Mouse (Mus musculus) forebrain, embryonic 15.5 days (tissue): ENCODE measurements around the gene Ppp4r4. TPM values are rescaled to one million over a fixed set of nuclear protein-coding genes. Genes with fewer than 3 reads are reported as not detected.
A peak's percentile ranks its signal among the peaks of the same experiment; 100 is the strongest.
"Not testable (repeated sequence)": the region's sequence is repeated elsewhere in the genome, so short reads cannot be mapped to it uniquely, and the experiment has no call there.

ENCODE experiments used
- ATAC-seq: fragments of 200-750 bp; cut with Nextera tagmentation; replicated peaks from 2 replicates; pipeline ENCODE4 v1.8.0; 2017; ENCODE audit warnings: mild to moderate bottlenecking, moderate TSS enrichment, moderate library complexity
- H3K27ac ChIP-seq: fragments of 300-500 bp; sonication (generic); replicated peaks from 2 replicates; pipeline ENCODE4 v1.5.1; 2015; ENCODE audit warnings: mild to moderate bottlenecking, inconsistent platforms
- H3K27me3 ChIP-seq: fragments of 300-500 bp; sonication (generic); 2 replicates; pipeline ENCODE4 v1.6.1; 2015; ENCODE audit warnings: inconsistent platforms
- H3K36me3 ChIP-seq: fragments of 300-500 bp; sonication (generic); 2 replicates; pipeline ENCODE4 v1.6.1; 2015; ENCODE audit warnings: mild to moderate bottlenecking, inconsistent platforms
- H3K4me1 ChIP-seq: fragments of 300-500 bp; sonication (generic); 2 replicates; pipeline ENCODE4 v1.6.1; 2015; ENCODE audit warnings: inconsistent platforms
- H3K4me2 ChIP-seq: fragments of 300-500 bp; sonication (generic); replicated peaks from 2 replicates; pipeline ENCODE4 v1.6.1; 2015; ENCODE audit warnings: mild to moderate bottlenecking, inconsistent platforms
- H3K4me3 ChIP-seq: fragments of 300-500 bp; sonication (generic); 2 replicates; pipeline ENCODE4 v1.5.1; 2015; ENCODE audit warnings: mild to moderate bottlenecking, inconsistent platforms
- H3K9ac ChIP-seq: fragments of 300-500 bp; sonication (generic); replicated peaks from 2 replicates; pipeline ENCODE4 v1.6.1; 2015; ENCODE audit warnings: mild to moderate bottlenecking, inconsistent platforms
- H3K9me3 ChIP-seq: fragments of 300-500 bp; sonication (generic); 2 replicates; pipeline ENCODE4 v1.6.1; 2016; ENCODE audit warnings: inconsistent platforms
- WGBS: fragments of 180-500 bp; shearing (Covaris S2); methylation state at CpG from one replicate; pipeline ENCODE4 v1.1.7; 2015; ENCODE audit warnings: mixed read lengths; 5-methylcytosine and 5-hydroxymethylcytosine counted together
- polyA plus RNA-seq: library from polyadenylated mRNA; unstranded; fragments of >200 nt; fragmentation: Nextera tagmentation; extraction: Ambion mirVana; gene quantifications from 2 replicates; pipeline ENCODE4 v1.2.1, GENCODE M21; 2015

Gene Ppp4r4
- polyA plus RNA-seq = 1.8 and 1.9 TPM in 2 replicates

GRCm38 (mm10) chr12:103532020-103532648 is at the start of gene Ppp4r4:
Gene Ppp4r4 (plus strand): TSS chr12:103532283.
- Histone ChIP-seq H3K27me3 (no peaks in the 10 kb centered on the region), H3K36me3 (no peaks in the 10 kb centered on the region), H3K27ac (peak within 1 kb of the TSS; percentile 65), H3K4me2 (peak within 1 kb of the TSS; percentile 95), H3K4me3 (peak within 1 kb of the TSS; percentile 80), H3K9ac (peak within 1 kb of the TSS; percentile 86), H3K9me3 (no peaks in the 10 kb centered on the region), H3K4me1 (peaks cover 9% of the 10 kb centered on the region)
- peak; percentile 96 for ATAC-seq
- WGBS = under 1% methylated on average over 56 of the region's 74 CpGs

- H3K27me3 ChIP-seq = no peaks in the 10 kb centered on the region
- no peak overlapping the region for H3K27ac ChIP-seq
- H3K36me3 ChIP-seq = no peaks in the 10 kb centered on the region
- WGBS = 74% methylated on average over 2 of the region's 2 CpGs
- H3K4me1 ChIP-seq = no peaks in the 10 kb centered on the region
- no peak for ATAC-seq
- no peak overlapping the region for H3K9ac ChIP-seq
- H3K4me2 ChIP-seq = no peak overlapping the region
- no peak overlapping the region for H3K4me3 ChIP-seq
- H3K9me3 ChIP-seq = no peaks in the 10 kb centered on the region
Observed at GRCm38 (mm10) chr12:103482781-103483180, 49.3 kb upstream of the Ppp4r4 start.

- not testable (repeated sequence) for H3K36me3 ChIP-seq, H3K9me3 ChIP-seq, H3K4me3 ChIP-seq, ATAC-seq, H3K27ac ChIP-seq, H3K27me3 ChIP-seq, H3K9ac ChIP-seq, H3K4me2 ChIP-seq, H3K4me1 ChIP-seq
- WGBS = 69% methylated on average over 9 of the region's 9 CpGs
Observed at GRCm38 (mm10) chr12:103484200-103484972, 47.7 kb upstream of the Ppp4r4 start.

- H3K9me3 ChIP-seq = no peaks in the 10 kb centered on the region
- H3K4me2 ChIP-seq = no peak overlapping the region
- 100% methylated on average over 1 of the region's 1 CpGs for WGBS
- H3K27ac ChIP-seq = no peak overlapping the region
- no peaks in the 10 kb centered on the region for H3K4me1 ChIP-seq
- H3K36me3 ChIP-seq = no peaks in the 10 kb centered on the region
- no peak for ATAC-seq
- H3K4me3 ChIP-seq = no peak overlapping the region
- no peak overlapping the region for H3K9ac ChIP-seq
- no peaks in the 10 kb centered on the region for H3K27me3 ChIP-seq
Observed at GRCm38 (mm10) chr12:103486726-103487125, 45.4 kb upstream of the Ppp4r4 start.

- 74% methylated on average over 4 of the region's 4 CpGs for WGBS
- Histone ChIP-seq H3K4me3 (no peak overlapping the region), H3K4me1 (no peaks in the 10 kb centered on the region), H3K27me3 (no peaks in the 10 kb centered on the region), H3K9ac (no peak overlapping the region), H3K9me3 (no peaks in the 10 kb centered on the region), H3K4me2 (no peak overlapping the region), H3K27ac (no peak overlapping the region), H3K36me3 (no peaks in the 10 kb centered on the region)
- no peak for ATAC-seq
Observed at GRCm38 (mm10) chr12:103487276-103487675, 44.8 kb upstream of the Ppp4r4 start.

- no peaks in the 10 kb centered on the region for H3K9me3 ChIP-seq
- no peaks in the 10 kb centered on the region for H3K36me3 ChIP-seq
- no peak overlapping the region for H3K4me3 ChIP-seq
- no peak overlapping the region for H3K27ac ChIP-seq
- no peaks in the 10 kb centered on the region for H3K27me3 ChIP-seq
- WGBS = 79% methylated on average over 2 of the region's 2 CpGs
- ATAC-seq = no peak
- H3K9ac ChIP-seq = no peak overlapping the region
- H3K4me1 ChIP-seq = no peaks in the 10 kb centered on the region
- no peak overlapping the region for H3K4me2 ChIP-seq
Observed at GRCm38 (mm10) chr12:103487750-103488149, 44.3 kb upstream of the Ppp4r4 start.

GRCm38 (mm10) chr12:103491091-103491730 is 40.9 kb upstream of the Ppp4r4 start:
- Histone ChIP-seq H3K36me3 (no peaks in the 10 kb centered on the region), H3K27me3 (no peaks in the 10 kb centered on the region), H3K4me2 (no peak overlapping the region), H3K4me1 (no peaks in the 10 kb centered on the region), H3K4me3 (no peak overlapping the region), H3K9ac (no peak overlapping the region), H3K27ac (no peak overlapping the region), H3K9me3 (no peaks in the 10 kb centered on the region)
- no peak for ATAC-seq
- whole genome bisulfite sequencing = 76% methylated on average over 3 of the region's 3 CpGs

- Histone ChIP-seq H3K36me3 (no peaks in the 10 kb centered on the region), H3K27me3 (no peaks in the 10 kb centered on the region), H3K9ac (no peak overlapping the region), H3K9me3 (no peaks in the 10 kb centered on the region), H3K4me3 (no peak overlapping the region), H3K4me2 (no peak overlapping the region), H3K4me1 (no peaks in the 10 kb centered on the region), H3K27ac (no peak overlapping the region)
- 38% methylated on average over 5 of the region's 5 CpGs for WGBS
- ATAC-seq = 0 out of 2 replicates have a peak, but pooled peaks have one; percentile 29
Observed at GRCm38 (mm10) chr12:103492767-103493166, 39.3 kb upstream of the Ppp4r4 start.

- Histone ChIP-seq H3K4me1 (no peaks in the 10 kb centered on the region), H3K36me3 (no peaks in the 10 kb centered on the region), H3K27me3 (no peaks in the 10 kb centered on the region), H3K4me3 (no peak overlapping the region), H3K4me2 (no peak overlapping the region), H3K9me3 (no peaks in the 10 kb centered on the region), H3K27ac (no peak overlapping the region), H3K9ac (no peak overlapping the region)
- WGBS = 22% methylated on average over 6 of the region's 6 CpGs
- no peak for ATAC-seq
Observed at GRCm38 (mm10) chr12:103494486-103494885, 37.6 kb upstream of the Ppp4r4 start.

GRCm38 (mm10) chr12:103498768-103499167 is 33.3 kb upstream of the Ppp4r4 start:
- Histone ChIP-seq H3K4me1 (no peaks in the 10 kb centered on the region), H3K27me3 (no peaks in the 10 kb centered on the region), H3K4me3 (no peak overlapping the region), H3K9me3 (no peaks in the 10 kb centered on the region), H3K27ac (no peak overlapping the region), H3K36me3 (no peaks in the 10 kb centered on the region), H3K9ac (no peak overlapping the region), H3K4me2 (no peak overlapping the region)
- ATAC-seq = no peak
- WGBS = 75% methylated on average over 5 of the region's 5 CpGs

- no peak for ATAC-seq
- 76% methylated on average over 2 of the region's 2 CpGs for WGBS
Observed at GRCm38 (mm10) chr12:103499261-103499660, 32.8 kb upstream of the Ppp4r4 start.

GRCm38 (mm10) chr12:103503300-103503699 is 28.8 kb upstream of the Ppp4r4 start:
- H3K4me2 ChIP-seq = no peak overlapping the region
- H3K9ac ChIP-seq = no peak overlapping the region
- H3K9me3 ChIP-seq = no peaks in the 10 kb centered on the region
- no peak overlapping the region for H3K4me3 ChIP-seq
- H3K27ac ChIP-seq = no peak overlapping the region
- H3K27me3 ChIP-seq = no peaks in the 10 kb centered on the region
- no peak for ATAC-seq
- H3K4me1 ChIP-seq = no peaks in the 10 kb centered on the region
- no peaks in the 10 kb centered on the region for H3K36me3 ChIP-seq
- WGBS = 87% methylated on average over 3 of the region's 3 CpGs

More at GRCm38 (mm10) chr12:103499261-103499660, 32.8 kb upstream of the Ppp4r4 start:
- Histone ChIP-seq H3K9ac (no peak overlapping the region), H3K4me2 (no peak overlapping the region), H3K4me1 (no peaks in the 10 kb centered on the region), H3K27ac (no peak overlapping the region), H3K9me3 (no peaks in the 10 kb centered on the region), H3K27me3 (no peaks in the 10 kb centered on the region), H3K36me3 (no peaks in the 10 kb centered on the region), H3K4me3 (no peak overlapping the region)
